Mouse (Mus musculus) intestine, postnatal 0 days (tissue): ENCODE results near the gene Jmjd6. TPM values are rescaled to one million over a fixed set of nuclear protein-coding genes. Genes with fewer than 3 reads are reported as not detected.
"Not testable (repeated sequence)": the region's sequence is repeated elsewhere in the genome, so short reads cannot be mapped to it uniquely, and the experiment has no call there.

Experiments used
- ATAC-seq: fragments of 200-750 bp; cut with Nextera tagmentation; 2 replicates; pipeline ENCODE4 v1.8.0; 2017; ENCODE audit warnings: mild to moderate bottlenecking, moderate TSS enrichment, moderate library complexity
- H3K27ac ChIP-seq: fragments of 300-500 bp; sonication (generic); 2 replicates; pipeline ENCODE4 v1.5.1; 2014; ENCODE audit warnings: mild to moderate bottlenecking, low read depth, low read length, moderate library complexity
- H3K27me3 ChIP-seq: fragments of 300-500 bp; sonication (generic); replicated peaks from 2 replicates; pipeline ENCODE4 v1.6.1; 2014; ENCODE audit warnings: low read length, mixed read lengths; ENCODE audit not compliant: control insufficient read depth, insufficient read depth
- H3K36me3 ChIP-seq: fragments of 300-500 bp; sonication (generic); 2 replicates; pipeline ENCODE4 v1.6.1; 2014; ENCODE audit warnings: mild to moderate bottlenecking, moderate library complexity; ENCODE audit not compliant: control insufficient read depth, insufficient read depth
- H3K4me1 ChIP-seq: fragments of 300-500 bp; sonication (generic); replicated peaks from 2 replicates; pipeline ENCODE4 v1.6.1; 2014; ENCODE audit warnings: antibody characterized with exemption, low read length, mixed read lengths; ENCODE audit not compliant: control insufficient read depth, insufficient read depth
- H3K4me2 ChIP-seq: fragments of 300-500 bp; sonication (generic); replicated peaks from 2 replicates; pipeline ENCODE4 v1.6.1; 2014; ENCODE audit warnings: low read depth, mild to moderate bottlenecking, moderate library complexity
- H3K4me3 ChIP-seq: fragments of 300-500 bp; sonication (generic); 2 replicates; pipeline ENCODE4 v1.5.1; 2014; ENCODE audit warnings: low read depth, low read length
- H3K9ac ChIP-seq: fragments of 300-500 bp; sonication (generic); 2 replicates; pipeline ENCODE4 v1.6.1; 2014; ENCODE audit warnings: mild to moderate bottlenecking, low read depth, low read length
- H3K9me3 ChIP-seq: fragments of 300-500 bp; sonication (generic); 2 replicates; pipeline ENCODE4 v1.6.1; 2016; ENCODE audit warnings: mixed run types; ENCODE audit not compliant: control insufficient read depth
- CTCF ChIP-seq: sonication (generic); IDR thresholded peaks from 2 replicates; pipeline ENCODE4 v1.5.1; 2016; ENCODE audit warnings: low read depth, mild to moderate bottlenecking, control low read depth, antibody characterized with exemption, moderate library complexity
- WGBS: fragments of 180-500 bp; shearing (Covaris S2); extraction: QIAGEN DNeasy Blood & Tissue Kit; methylation state at CpG from one replicate; pipeline ENCODE4 v1.1.7; 2014; 5-methylcytosine and 5-hydroxymethylcytosine counted together
- polyA plus RNA-seq: library from polyadenylated mRNA; unstranded; fragments of >200 nt; fragmentation: Nextera tagmentation; extraction: Ambion mirVana; gene quantifications from 2 replicates; pipeline ENCODE4 v1.2.1, GENCODE M21; 2015

Jmjd6 gene
- polyA plus RNA-seq, 1 experiment from 2014 or later: 44.4 TPM

DNA sequence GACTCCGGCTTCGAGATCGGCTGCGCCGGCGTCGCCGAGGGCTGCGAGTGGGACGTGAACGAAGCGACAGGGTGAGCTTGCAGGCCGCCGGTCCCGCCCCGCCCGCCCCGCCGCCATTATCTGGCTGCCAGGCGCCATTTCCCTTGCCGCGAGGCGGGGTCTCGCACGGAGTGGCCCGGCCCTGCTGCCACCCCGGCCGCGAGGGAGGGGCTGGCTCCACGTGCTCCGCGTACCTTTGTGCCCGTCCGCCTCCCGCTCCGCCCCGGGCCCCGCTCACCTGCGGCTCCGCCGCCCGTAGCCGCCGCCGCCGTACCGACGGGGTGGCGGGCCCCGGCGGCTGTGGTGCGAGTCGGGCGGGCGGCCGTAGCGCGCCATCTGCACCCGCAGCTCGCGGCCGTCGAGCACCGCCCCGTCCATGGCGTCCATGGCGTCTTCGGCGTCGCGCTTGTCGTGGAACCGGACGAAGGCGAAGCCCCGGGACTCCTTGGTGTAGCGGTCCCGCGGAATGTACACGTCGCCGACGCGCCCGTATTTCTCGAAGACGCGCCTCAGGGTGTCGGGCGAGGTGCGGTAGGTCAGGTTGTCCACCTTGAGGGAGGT, 9.1 kb upstream of the Jmjd6 start, which contains the start of gene Mfsd11:
TSS of gene Mfsd11 (plus strand) at position 150 of the 600 bp plus-strand sequence.
- Histone ChIP-seq H3K4me1 (no peaks in the 10 kb centered on the region), H3K27me3 (no peaks in the 10 kb centered on the region), H3K9me3 (no peaks in the 10 kb centered on the region), H3K27ac (peak within 1 kb of the TSS; percentile 97), H3K4me2 (peak within 1 kb of the TSS; percentile 72), H3K36me3 (peaks cover 29% of the 10 kb centered on the region), H3K9ac (peak within 1 kb of the TSS; percentile 96), H3K4me3 (peak within 1 kb of the TSS; percentile 93)
- under 1% methylated on average over 79 of the region's 91 CpGs for WGBS
- peak; percentile 58 for ATAC-seq
- no peak for TF ChIP-seq CTCF

DNA sequence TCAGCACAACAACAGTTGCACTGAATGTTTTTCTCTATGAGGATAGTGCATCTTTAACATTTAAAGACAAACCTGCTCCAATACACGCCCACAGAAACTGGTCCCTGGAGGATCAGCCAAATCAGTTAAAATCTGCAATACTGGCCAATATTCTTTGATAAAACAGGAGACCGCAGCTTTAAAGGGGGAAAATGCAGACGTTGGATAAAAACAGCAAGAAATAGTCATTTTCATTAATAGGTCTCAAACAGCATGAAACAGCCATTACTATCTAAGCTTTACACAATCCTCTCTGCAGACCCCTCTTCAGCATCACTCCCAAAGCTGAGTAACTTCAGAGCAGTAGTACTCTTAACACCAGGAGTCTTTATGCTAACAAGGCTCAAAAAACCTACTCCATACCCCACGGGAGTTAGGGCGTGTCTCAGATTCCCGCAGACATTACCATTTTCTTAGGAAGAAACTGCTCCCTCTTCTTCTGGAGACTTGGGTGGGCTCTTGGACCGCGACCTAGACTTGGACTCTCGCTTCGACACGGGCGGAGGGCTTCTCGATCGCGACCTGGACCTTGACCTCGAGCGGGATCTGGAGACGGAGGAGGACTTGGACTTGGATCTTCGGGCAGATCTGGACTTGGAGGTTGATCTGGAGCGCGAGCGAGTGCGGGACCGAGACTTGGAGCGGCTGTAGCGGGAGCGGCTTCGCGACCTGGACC, 8.5 kb upstream of the Jmjd6 start:
- peak overlapping the region; percentile 93 for H3K4me3 ChIP-seq
- H3K27me3 ChIP-seq: no peaks in the 10 kb centered on the region
- under 1% methylated on average over 28 of the region's 29 CpGs for WGBS
- H3K36me3 ChIP-seq: peaks cover 29% of the 10 kb centered on the region
- peak; percentile 9 for ATAC-seq
- H3K4me1 ChIP-seq: no peaks in the 10 kb centered on the region
- peak overlapping the region; percentile 97 for H3K27ac ChIP-seq
- TF ChIP-seq CTCF: no peak
- no peaks in the 10 kb centered on the region for H3K9me3 ChIP-seq
- H3K4me2 ChIP-seq: peak overlapping the region; percentile 72
- peak overlapping the region; percentile 96 for H3K9ac ChIP-seq

DNA sequence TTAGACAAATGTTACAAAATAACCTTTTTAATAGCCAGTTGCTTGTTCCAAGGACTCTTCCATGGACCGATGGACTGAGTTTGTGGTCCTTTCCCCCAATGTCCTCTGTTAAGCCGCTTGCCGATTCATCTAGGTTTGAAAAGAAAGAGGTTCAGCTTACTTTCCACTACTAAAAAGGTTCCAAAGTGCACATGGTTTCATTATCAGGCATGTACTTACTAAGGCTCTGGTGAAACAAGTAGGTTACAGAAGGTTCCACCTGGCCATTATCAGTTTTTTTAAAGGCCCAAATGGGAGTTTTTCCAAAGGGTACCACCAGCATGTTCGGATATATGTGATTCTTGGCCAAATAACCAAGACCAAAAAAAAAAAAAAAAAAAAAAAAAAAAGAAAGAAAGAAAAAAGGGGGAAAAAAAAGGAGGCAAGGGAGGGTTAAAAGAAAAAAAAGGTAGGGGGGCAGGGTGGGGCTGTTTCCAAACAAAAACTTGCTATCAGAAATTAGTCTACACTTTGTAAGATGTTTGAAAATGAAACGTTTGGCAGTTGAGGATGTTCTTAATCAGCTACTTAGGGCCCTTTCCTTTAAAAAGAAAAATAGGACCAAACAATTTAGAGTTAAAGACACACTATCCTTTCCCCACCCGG, 7.7 kb upstream of the Jmjd6 start:
- Histone ChIP-seq H3K27ac (no peak overlapping the region; the same call in 1 of the 2 replicates), H3K4me1 (no peaks in the 10 kb centered on the region), H3K4me2 (peak overlapping the region; percentile 72), H3K4me3 (peak overlapping the region; percentile 93), H3K27me3 (no peaks in the 10 kb centered on the region), H3K9ac (peak overlapping the region; percentile 96), H3K36me3 (peaks cover 29% of the 10 kb centered on the region), H3K9me3 (no peaks in the 10 kb centered on the region)
- no peak for TF ChIP-seq CTCF
- no peak for ATAC-seq
- 14% methylated on average over 6 of the region's 6 CpGs for WGBS

DNA sequence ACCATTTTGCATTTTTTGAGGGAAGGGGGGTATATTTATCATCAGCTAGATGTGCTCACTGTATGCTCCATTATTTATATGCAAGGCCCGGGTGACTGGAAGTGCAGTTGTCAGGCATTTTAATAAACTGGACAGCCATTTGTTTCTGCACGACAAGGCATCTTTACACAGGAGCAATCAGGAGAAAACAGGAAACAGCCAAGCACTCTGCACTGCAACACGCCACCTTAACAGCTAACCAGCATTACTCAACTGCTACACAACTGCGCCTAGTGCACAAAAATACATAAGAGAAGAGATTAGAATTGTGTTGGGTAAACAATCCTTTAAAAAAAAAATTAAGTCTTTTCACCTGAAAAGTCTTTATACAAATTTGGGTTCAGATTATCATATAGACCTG, 6.8 kb upstream of the Jmjd6 start:
- Histone ChIP-seq H3K9ac (no peak overlapping the region), H3K4me3 (peak overlapping the region; percentile 93; the same call in 1 of the 2 replicates), H3K9me3 (no peaks in the 10 kb centered on the region), H3K27me3 (no peaks in the 10 kb centered on the region), H3K4me1 (no peaks in the 10 kb centered on the region), H3K27ac (no peak overlapping the region), H3K4me2 (peak overlapping the region; percentile 72), H3K36me3 (peaks cover 29% of the 10 kb centered on the region; the same call in 1 of the 2 replicates)
- no peak for ATAC-seq
- TF ChIP-seq CTCF: no peak
- 27% methylated on average over 4 of the region's 4 CpGs for WGBS

GRCm38 (mm10) chr11:116849587-116849986, 6.3 kb upstream of the Jmjd6 start:
- peak overlapping the region; percentile 72; the same call in 1 of the 2 replicates for H3K4me2 ChIP-seq
- H3K4me3 ChIP-seq: no peak overlapping the region
- no peak for ATAC-seq
- peaks cover 29% of the 10 kb centered on the region; the same call in 1 of the 2 replicates for H3K36me3 ChIP-seq
- no peak overlapping the region for H3K9ac ChIP-seq
- H3K27me3 ChIP-seq: no peaks in the 10 kb centered on the region
- H3K9me3 ChIP-seq: no peaks in the 10 kb centered on the region
- no peaks in the 10 kb centered on the region for H3K4me1 ChIP-seq
- no peak overlapping the region for H3K27ac ChIP-seq
- TF ChIP-seq CTCF: no peak

DNA sequence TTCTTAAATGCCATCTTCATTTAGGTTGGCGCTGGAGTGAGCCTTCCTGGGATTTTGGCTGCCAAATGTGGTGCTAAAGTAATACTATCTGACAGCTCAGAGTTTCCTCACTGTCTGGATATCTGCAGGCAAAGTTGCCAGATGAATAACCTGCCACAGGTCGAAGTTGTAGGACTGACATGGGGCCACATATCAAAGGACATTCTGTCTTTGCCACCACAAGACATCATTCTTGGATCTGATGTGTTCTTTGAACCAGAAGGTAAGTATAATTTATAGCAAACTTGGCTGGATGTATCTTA, 5.6 kb upstream of the Jmjd6 start:
- peaks cover 29% of the 10 kb centered on the region; the same call in 1 of the 2 replicates for H3K36me3 ChIP-seq
- not testable (repeated sequence) for H3K4me3 ChIP-seq, H3K27ac ChIP-seq, H3K9me3 ChIP-seq, H3K9ac ChIP-seq, H3K4me2 ChIP-seq, ATAC-seq, H3K27me3 ChIP-seq, H3K4me1 ChIP-seq
- 56% methylated on average over 2 of the region's 2 CpGs for WGBS
